Mouse (Mus musculus) kidney, adult 2 months (tissue): ENCODE results near the gene Mmgt2.

ENCODE experiments used
- CTCF ChIP-seq: fragments of 200-500 bp; conservative IDR thresholded peaks from 2 replicates; pipeline ENCODE4 v1.5.1; 2011; ENCODE audit warnings: low read depth, mild to moderate bottlenecking, control low read depth, low read length, moderate library complexity, mixed read lengths; ENCODE audit not compliant: insufficient read depth, insufficient read length
- POLR2A ChIP-seq: fragments of 200-500 bp; IDR thresholded peaks from one replicate; pipeline ENCODE4 v1.6.1; 2011; ENCODE audit warnings: low read depth, low read length, control low read depth

DNA sequence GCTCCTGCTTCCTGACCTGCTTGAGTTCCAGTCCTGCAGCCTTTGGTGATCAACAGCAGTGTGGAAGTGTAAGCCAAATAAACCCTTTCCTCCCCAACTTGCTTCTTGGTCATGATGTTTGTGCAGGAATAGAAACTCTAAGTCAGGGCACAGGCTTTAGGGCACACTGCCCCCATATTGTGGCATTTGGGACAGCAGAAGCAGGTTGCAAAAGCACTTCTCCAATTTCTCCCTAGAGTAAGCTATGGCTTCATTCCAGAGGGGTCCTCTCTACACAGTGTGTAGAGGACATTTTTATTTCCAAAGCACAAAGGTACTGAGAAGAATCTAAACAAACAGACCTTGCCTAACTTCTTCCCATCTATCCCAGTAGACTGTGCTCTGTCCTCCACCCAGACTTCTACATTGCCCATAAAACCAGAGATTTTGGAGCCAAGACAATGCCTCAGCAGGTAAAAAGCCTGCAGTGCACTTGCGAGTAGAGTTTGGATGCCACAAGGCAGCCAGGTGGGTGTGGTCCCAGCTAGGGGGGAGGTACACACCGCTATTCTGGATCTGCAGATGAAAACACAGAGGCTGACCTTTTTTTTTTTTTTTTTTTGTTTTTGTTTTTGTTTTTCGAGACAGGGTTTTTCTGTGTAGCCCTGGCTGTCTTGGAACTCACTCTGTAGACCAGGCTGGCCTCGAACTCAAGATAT lies 26.7 kb upstream of the Mmgt2 start:
- TF ChIP-seq POLR2A (no peak), CTCF (no peak)
